Mouse (Mus musculus) midbrain, embryonic 13.5 days (tissue): ENCODE measurements around the gene Tbk1. TPM values are rescaled to one million over a fixed set of nuclear protein-coding genes. Genes with fewer than 3 reads are reported as not detected.

Experiments
- ATAC-seq: fragments of 200-750 bp; cut with Nextera tagmentation; 2 replicates; pipeline ENCODE4 v1.8.0; 2017; ENCODE audit warnings: mild to moderate bottlenecking, moderate TSS enrichment, moderate library complexity
- H3K27ac ChIP-seq: fragments of 300-500 bp; sonication (generic); 2 replicates; pipeline ENCODE4 v1.5.1; 2015; ENCODE audit warnings: inconsistent platforms, mild to moderate bottlenecking, moderate library complexity
- H3K27me3 ChIP-seq: fragments of 300-500 bp; sonication (generic); 2 replicates; pipeline ENCODE4 v1.6.1; 2015; ENCODE audit warnings: mild to moderate bottlenecking, inconsistent platforms
- H3K36me3 ChIP-seq: fragments of 300-500 bp; sonication (generic); 2 replicates; pipeline ENCODE4 v1.6.1; 2015; ENCODE audit warnings: mild to moderate bottlenecking, inconsistent platforms
- H3K4me1 ChIP-seq: fragments of 300-500 bp; sonication (generic); replicated peaks from 2 replicates; pipeline ENCODE4 v1.6.1; 2015; ENCODE audit warnings: inconsistent platforms
- H3K4me2 ChIP-seq: fragments of 300-500 bp; sonication (generic); replicated peaks from 2 replicates; pipeline ENCODE4 v1.6.1; 2015; ENCODE audit warnings: moderate library complexity, mild to moderate bottlenecking, inconsistent platforms
- H3K4me3 ChIP-seq: fragments of 300-500 bp; sonication (generic); replicated peaks from 2 replicates; pipeline ENCODE4 v1.5.1; 2015; ENCODE audit warnings: mild to moderate bottlenecking, inconsistent platforms
- H3K9ac ChIP-seq: fragments of 300-500 bp; sonication (generic); replicated peaks from 2 replicates; pipeline ENCODE4 v1.6.1; 2015; ENCODE audit warnings: mild to moderate bottlenecking, inconsistent platforms
- H3K9me3 ChIP-seq: fragments of 300-500 bp; sonication (generic); 2 replicates; pipeline ENCODE4 v1.6.1; 2016; ENCODE audit warnings: mild to moderate bottlenecking, inconsistent platforms
- WGBS: fragments of 180-500 bp; shearing (Covaris S2); methylation state at CpG from one replicate; pipeline ENCODE4 v1.1.7; 2015; 5-methylcytosine and 5-hydroxymethylcytosine counted together
- polyA plus RNA-seq: library from polyadenylated mRNA; unstranded; fragments of >200 nt; fragmentation: Nextera tagmentation; extraction: Ambion mirVana; gene quantifications from 2 replicates; pipeline ENCODE4 v1.2.1, GENCODE M21; 2015

Tbk1 gene
- polyA plus RNA-seq, 1 experiment from 2014 or later: 33.4 TPM

DNA sequence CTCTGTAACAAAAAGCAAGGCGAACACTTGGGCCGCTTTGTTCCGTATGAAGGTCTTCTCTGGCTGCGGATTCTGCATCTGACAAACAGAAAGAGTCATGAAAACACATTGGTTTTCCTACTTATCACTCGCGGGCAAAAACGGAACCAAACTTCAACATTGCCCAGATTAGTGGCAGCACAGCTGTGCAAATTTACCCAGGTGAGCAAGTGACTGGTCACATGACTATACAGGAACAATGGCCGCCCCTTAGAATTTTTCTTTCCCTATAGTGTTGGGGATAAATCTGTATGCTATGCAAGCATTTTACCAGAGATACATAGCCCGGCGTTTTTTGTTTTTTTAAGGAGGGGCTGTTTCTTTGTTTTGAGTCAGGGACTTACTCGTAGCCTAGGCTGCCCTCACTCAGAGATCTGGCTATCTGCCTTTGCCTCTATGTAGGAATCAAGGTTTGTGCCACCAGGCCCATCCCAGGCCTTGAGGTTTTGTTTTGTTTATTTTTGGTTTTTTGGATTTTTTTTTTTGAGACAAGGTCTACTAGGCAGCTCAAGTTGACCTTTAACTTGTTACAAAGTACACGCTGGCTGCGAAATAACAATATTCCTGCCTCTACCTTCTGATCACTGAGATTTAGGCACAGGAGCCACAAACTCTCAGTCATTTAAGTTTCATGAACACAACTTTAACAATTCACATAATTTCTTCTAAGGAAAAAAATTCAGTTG, 28.7 kb upstream of the Tbk1 start:
- Histone ChIP-seq H3K27me3 (no peaks in the 10 kb centered on the region), H3K27ac (no peak overlapping the region)

DNA sequence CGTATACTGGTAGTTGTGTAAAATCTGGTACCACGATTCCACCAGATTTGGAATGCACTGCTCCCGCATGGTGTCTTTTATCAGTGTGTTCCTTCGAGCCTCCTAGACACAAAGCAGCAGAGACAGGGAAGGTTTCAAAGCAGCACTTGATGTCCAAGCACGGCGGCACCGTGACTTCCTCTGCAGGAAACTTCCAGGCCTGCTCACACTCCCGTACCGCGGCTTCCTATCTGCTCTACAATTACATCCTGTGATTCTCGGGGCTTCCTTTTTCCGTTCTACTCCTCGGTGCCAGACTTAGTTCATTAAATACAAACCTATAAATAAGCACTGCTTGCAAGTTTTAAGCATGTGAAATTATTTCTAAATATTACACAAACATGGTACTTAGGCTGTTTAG, 27.0 kb upstream of the Tbk1 start:
- Histone ChIP-seq H3K4me3 (no peak overlapping the region), H3K9me3 (no peaks in the 10 kb centered on the region), H3K36me3 (peaks cover 84% of the 10 kb centered on the region), H3K9ac (no peak overlapping the region), H3K27ac (no peak overlapping the region), H3K4me2 (no peak overlapping the region), H3K27me3 (no peaks in the 10 kb centered on the region), H3K4me1 (no peaks in the 10 kb centered on the region)
- ATAC-seq: no peak
- WGBS: 95% methylated on average over 13 of the region's 13 CpGs

More for the DNA sequence above, 28.7 kb upstream of the Tbk1 start:
- no peak for ATAC-seq
- H3K4me3 ChIP-seq: no peak overlapping the region
- H3K4me1 ChIP-seq: no peaks in the 10 kb centered on the region
- no peak overlapping the region for H3K9ac ChIP-seq
- H3K4me2 ChIP-seq: no peak overlapping the region
- 90% methylated on average over 13 of the region's 13 CpGs for WGBS
- no peaks in the 10 kb centered on the region for H3K9me3 ChIP-seq
- peaks cover 84% of the 10 kb centered on the region for H3K36me3 ChIP-seq

DNA sequence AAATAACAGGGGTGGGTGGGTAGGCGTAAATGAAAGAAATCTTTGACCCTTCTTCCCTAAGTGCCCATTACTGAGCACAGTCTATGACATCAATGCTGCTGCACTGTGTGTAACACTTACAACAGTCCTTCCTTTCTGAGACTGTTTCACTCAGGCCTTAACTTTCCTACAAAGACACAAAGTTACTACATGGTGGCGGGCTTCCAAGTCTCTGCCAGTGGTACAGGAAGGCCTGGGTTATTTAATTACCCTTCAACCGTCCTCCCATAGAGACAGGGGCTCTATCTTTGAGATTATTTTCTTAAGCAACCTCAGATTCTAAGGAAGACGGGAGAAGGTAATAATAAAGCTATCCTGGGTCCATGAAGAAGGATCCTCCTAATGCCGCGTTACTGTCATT, 25.9 kb upstream of the Tbk1 start:
- H3K27me3 ChIP-seq: no peaks in the 10 kb centered on the region
- H3K9ac ChIP-seq: no peak overlapping the region
- WGBS: 91% methylated on average over 6 of the region's 6 CpGs
- H3K27ac ChIP-seq: no peak overlapping the region
- H3K9me3 ChIP-seq: no peaks in the 10 kb centered on the region
- no peak overlapping the region for H3K4me2 ChIP-seq
- peaks cover 84% of the 10 kb centered on the region for H3K36me3 ChIP-seq
- no peak overlapping the region for H3K4me3 ChIP-seq
- no peak for ATAC-seq
- H3K4me1 ChIP-seq: no peaks in the 10 kb centered on the region

DNA sequence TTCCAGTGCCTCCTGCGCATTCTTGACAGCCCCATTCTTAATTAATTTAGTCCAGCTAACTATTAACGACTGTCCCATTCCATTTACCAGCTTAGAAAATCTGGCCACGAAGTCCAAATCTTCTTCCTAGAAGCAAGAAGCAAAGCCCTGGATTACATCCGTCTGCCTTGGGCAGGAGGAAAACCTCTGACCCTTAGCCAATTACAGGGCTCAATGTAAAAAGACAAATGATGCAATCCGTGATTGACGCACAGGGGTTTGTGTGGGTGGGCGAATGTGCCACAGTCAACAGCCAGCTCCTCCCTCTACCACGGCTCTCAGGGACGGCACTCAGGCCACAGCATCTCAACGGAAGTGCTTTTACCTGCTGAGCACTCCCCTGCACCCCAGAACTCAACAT, 25.0 kb upstream of the Tbk1 start:
- 87% methylated on average over 10 of the region's 10 CpGs for WGBS
- H3K9me3 ChIP-seq: no peaks in the 10 kb centered on the region
- H3K4me1 ChIP-seq: no peaks in the 10 kb centered on the region
- H3K9ac ChIP-seq: no peak overlapping the region
- no peak for ATAC-seq
- peaks cover 84% of the 10 kb centered on the region for H3K36me3 ChIP-seq
- no peak overlapping the region for H3K4me2 ChIP-seq
- H3K27me3 ChIP-seq: no peaks in the 10 kb centered on the region
- H3K27ac ChIP-seq: no peak overlapping the region
- no peak overlapping the region for H3K4me3 ChIP-seq

DNA sequence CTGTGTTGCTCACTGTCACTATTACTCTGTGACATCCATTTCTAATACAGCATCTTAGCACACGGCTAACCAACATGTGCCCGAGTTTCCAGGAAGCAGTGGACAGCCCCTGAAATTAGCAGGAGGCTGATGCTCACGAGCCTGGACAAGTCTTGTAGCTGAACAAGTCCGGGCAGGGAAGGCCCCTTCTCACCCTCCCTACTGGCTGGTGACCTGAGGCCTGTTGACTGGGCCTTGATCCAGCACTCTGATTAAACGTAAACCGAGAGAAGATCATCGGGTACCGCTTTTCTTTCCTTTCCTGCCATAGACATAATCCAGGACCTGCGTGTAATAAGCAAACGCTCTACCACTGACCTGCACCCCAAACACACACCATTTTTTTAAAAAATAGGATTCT, 21.6 kb upstream of the Tbk1 start:
- Histone ChIP-seq H3K9ac (no peak overlapping the region), H3K36me3 (peaks cover 91% of the 10 kb centered on the region)
- 94% methylated on average over 10 of the region's 10 CpGs for WGBS

DNA sequence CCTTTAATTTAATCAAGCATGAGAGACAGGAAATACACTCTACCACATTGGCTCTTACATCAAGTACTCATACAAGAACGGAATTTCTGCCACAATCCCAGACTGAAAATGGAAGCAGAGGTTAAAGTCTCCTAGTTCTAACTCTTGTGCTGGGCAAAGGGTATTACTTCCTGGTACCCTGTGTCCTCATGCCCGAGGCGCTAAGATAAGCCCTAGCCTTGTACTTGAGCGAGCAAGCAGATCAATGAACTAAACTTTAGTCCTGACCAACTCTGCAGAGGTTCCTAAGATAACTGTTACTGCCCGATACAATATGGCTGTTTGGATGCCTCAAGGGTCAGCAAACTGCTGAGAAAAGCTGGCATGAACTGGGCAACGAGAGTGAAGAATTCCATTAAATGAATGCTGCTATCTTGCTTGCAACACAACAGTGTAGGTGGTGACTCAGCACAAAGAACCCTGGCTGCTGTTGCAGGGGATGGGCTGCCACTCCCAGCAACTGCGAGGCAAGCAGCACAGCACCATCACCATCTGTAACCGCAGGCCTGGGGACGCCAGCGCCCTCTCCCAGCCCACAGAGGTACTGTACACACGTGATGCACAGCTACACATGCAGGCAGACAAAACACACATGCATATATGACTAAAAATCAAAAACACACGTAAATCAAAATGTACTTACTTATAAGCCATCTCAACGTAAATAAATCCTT, 18.2 kb upstream of the Tbk1 start:
- H3K36me3 ChIP-seq: peaks cover 93% of the 10 kb centered on the region
- no peak overlapping the region for H3K9ac ChIP-seq
- H3K27ac ChIP-seq: no peak overlapping the region
- ATAC-seq: no peak
- H3K4me3 ChIP-seq: no peak overlapping the region
- H3K4me2 ChIP-seq: no peak overlapping the region
- H3K27me3 ChIP-seq: no peaks in the 10 kb centered on the region
- no peaks in the 10 kb centered on the region for H3K4me1 ChIP-seq
- H3K9me3 ChIP-seq: no peaks in the 10 kb centered on the region
- 97% methylated on average over 13 of the region's 13 CpGs for WGBS

More for the DNA sequence above, 21.6 kb upstream of the Tbk1 start:
- Histone ChIP-seq H3K27ac (no peak overlapping the region), H3K4me3 (no peak overlapping the region), H3K4me2 (no peak overlapping the region), H3K4me1 (no peaks in the 10 kb centered on the region), H3K9me3 (no peaks in the 10 kb centered on the region), H3K27me3 (no peaks in the 10 kb centered on the region)
- no peak for ATAC-seq

DNA sequence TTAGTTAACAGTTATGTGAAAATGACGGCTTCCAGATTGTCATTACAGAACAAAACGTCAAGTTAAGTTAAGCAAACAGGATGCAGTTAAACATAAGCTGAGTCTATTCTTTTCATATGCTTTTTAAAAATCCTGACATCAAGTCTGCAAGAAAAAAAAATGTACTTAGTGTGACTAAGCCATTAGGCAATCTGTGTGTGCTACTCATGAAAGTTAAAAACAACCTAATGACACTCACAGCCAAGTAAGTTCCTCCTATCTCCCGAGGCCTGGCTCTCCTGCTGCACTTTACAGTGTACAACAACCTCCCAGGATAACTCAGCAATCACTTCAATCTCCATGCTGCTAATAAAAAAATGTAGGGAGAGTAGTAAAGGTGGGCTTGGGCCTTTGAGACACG, 17.0 kb upstream of the Tbk1 start:
- no peaks in the 10 kb centered on the region for H3K4me1 ChIP-seq
- 96% methylated on average over 4 of the region's 4 CpGs for WGBS
- no peak overlapping the region for H3K4me2 ChIP-seq
- no peak overlapping the region for H3K9ac ChIP-seq
- peaks cover 97% of the 10 kb centered on the region for H3K36me3 ChIP-seq
- no peaks in the 10 kb centered on the region for H3K27me3 ChIP-seq
- no peak overlapping the region for H3K27ac ChIP-seq
- no peak for ATAC-seq
- no peaks in the 10 kb centered on the region for H3K9me3 ChIP-seq
- H3K4me3 ChIP-seq: no peak overlapping the region

DNA sequence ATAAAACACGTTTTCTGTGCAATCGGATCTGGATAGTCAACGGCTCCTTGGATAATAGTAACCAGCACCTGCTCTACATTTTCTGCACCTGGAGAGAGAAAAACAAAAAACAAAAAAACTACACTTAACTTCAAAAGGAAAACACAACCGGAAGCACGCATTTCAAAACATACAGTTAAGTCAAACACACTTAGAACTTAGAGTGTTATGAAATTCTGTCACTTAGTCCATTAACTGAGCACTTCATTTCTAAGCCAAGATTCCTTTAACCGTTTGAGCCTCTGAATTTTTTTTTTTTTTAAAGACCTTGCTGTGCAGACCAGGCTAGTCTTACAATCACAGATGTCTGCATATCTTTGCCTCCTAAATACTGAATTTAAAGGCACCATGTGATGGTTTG, 14.7 kb upstream of the Tbk1 start:
- Histone ChIP-seq H3K27ac (no peak overlapping the region), H3K36me3 (peaks cover 97% of the 10 kb centered on the region), H3K27me3 (no peaks in the 10 kb centered on the region), H3K4me2 (no peak overlapping the region), H3K9ac (no peak overlapping the region), H3K4me3 (no peak overlapping the region), H3K4me1 (no peaks in the 10 kb centered on the region), H3K9me3 (no peaks in the 10 kb centered on the region)
- ATAC-seq: no peak
- WGBS: 90% methylated on average over 6 of the region's 6 CpGs

DNA sequence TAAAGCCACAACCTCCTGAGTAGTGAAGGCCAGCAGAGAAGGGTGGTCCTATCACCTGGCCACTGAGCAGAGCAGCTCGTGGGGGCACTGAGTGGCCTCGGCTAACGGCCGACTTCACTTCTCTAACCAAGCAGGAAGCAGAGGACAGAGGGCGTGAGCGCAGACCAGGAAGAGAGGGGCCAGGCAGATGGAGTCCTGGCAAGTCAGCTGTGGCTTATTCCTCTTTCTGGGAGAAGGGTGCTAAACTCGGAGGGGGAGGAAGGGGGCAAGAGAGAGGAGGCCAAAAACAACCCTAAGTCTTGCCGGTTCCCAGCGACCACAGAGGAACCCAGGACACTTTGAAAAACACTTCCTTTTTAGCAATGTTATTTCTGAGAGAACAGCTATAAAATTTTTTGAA, 10.0 kb upstream of the Tbk1 start:
- H3K4me1 ChIP-seq: no peaks in the 10 kb centered on the region
- no peak for ATAC-seq
- no peak overlapping the region for H3K4me2 ChIP-seq
- H3K36me3 ChIP-seq: peaks cover 83% of the 10 kb centered on the region
- H3K4me3 ChIP-seq: no peak overlapping the region
- WGBS: 84% methylated on average over 9 of the region's 9 CpGs
- H3K9me3 ChIP-seq: no peaks in the 10 kb centered on the region
- H3K9ac ChIP-seq: no peak overlapping the region
- no peak overlapping the region for H3K27ac ChIP-seq
- no peaks in the 10 kb centered on the region for H3K27me3 ChIP-seq

DNA sequence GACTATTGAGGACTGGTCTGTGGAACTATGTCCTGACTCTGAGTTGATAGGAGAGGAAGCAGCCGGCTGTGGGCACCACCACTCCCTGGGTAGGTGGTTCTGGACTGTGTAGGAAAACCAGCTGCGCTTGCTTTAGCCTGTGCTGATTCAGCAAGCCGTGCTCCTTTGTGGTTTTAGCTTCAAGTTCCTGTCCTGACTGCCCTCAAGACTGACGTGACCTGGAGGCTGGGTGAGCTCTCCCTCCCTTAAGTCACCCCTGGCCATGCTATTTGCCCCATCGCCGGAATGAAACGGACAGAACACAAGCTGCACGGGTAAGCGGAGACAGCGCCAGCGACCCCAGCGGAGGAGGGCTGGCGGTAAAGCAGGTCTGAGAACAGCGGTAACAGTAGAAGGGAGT, 4.5 kb upstream of the Tbk1 start:
- no peak overlapping the region for H3K4me3 ChIP-seq
- 91% methylated on average over 14 of the region's 14 CpGs for WGBS
- H3K27ac ChIP-seq: no peak overlapping the region
- ATAC-seq: no peak
- H3K9me3 ChIP-seq: no peaks in the 10 kb centered on the region
- no peak overlapping the region for H3K9ac ChIP-seq
- H3K4me1 ChIP-seq: 0 out of 2 replicates have a peak, but pooled peaks cover 2% of the 10 kb centered on the region
- peaks cover 39% of the 10 kb centered on the region for H3K36me3 ChIP-seq
- no peaks in the 10 kb centered on the region for H3K27me3 ChIP-seq
- no peak overlapping the region for H3K4me2 ChIP-seq

DNA sequence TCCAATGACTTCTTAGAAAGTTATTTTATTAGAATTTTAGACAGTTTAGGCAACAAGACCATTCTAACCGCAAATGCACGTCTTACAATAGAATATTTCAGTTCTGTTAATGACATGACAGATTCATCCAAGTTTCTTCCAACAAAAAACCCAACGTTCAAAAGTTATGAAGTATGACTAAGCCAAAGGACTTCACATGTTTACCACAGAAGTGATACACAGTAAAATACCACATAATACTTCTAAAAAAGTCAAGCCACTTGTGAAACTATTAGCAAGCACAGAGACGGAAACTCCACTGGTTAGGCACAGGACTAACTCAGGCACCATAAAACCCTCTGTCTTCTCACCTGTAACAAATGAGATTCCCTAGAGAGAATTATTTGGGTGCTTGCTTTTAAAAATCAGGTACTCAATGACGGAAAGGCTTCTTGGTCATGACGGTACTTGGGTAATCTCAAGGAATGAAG, 819 bp upstream of the Tbk1 start:
- Histone ChIP-seq H3K9ac (no peak overlapping the region; the same call in 1 of the 2 replicates), H3K36me3 (peaks cover 30% of the 10 kb centered on the region), H3K4me2 (peak overlapping the region; percentile 74), H3K27ac (no peak overlapping the region), H3K4me3 (peak overlapping the region; percentile 88), H3K27me3 (no peaks in the 10 kb centered on the region), H3K4me1 (peaks cover 16% of the 10 kb centered on the region), H3K9me3 (no peaks in the 10 kb centered on the region)
- ATAC-seq: no peak
- 74% methylated on average over 6 of the region's 6 CpGs for WGBS

DNA sequence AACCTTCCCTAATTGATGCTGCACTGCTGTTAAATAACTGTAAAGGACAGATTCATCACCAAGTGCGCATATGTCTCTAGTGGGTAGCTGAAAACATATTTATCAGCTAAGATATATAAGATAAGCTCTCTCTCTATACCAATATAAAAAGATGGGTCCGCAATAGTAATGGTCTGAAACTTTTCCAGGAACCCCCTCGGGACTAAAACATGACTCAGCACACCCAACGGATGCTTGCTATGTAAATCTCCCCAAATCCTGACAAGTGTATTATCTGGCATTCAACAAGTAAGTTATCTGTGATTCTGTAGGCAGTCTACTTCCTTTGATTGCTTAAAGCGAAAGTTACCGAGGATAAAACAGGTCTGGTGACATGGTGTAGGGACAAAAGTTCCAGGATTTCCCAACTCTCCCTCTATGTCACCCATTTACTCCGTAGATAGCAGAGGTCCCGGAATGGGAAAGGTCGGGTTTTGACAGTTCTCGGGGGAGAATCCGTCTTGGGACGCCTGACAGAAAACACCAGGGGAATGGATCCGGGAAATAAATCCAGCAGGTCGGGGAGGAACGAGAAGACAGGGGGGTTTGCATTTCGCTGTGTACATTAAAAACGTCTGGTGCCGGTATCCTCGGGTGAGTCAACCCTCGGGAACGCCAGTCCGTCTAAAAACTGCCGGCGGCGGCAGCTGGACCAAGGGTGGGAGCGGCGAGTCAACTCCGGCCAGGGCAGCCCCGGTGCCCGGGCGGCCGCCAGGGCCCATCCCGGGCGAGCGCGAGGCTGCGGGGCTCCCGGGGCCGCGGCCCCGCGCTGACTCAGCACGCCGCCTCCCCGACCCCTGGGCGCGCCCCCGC, 570 bp downstream of the Tbk1 start:
- peak; percentile 84 for ATAC-seq
- H3K27me3 ChIP-seq: no peaks in the 10 kb centered on the region
- H3K9ac ChIP-seq: peak overlapping the region; percentile 91
- H3K4me2 ChIP-seq: peak overlapping the region; percentile 74
- H3K9me3 ChIP-seq: no peaks in the 10 kb centered on the region
- H3K27ac ChIP-seq: peak overlapping the region; percentile 44; the same call in 1 of the 2 replicates
- peak overlapping the region; percentile 88 for H3K4me3 ChIP-seq
- peaks cover 16% of the 10 kb centered on the region for H3K4me1 ChIP-seq
- H3K36me3 ChIP-seq: peaks cover 36% of the 10 kb centered on the region
- 6% methylated on average over 27 of the region's 48 CpGs for WGBS
